Mouse (Mus musculus) kidney, adult 2 months (tissue): Measurements from ENCODE around the gene Nemp1.

Experiments
- CTCF ChIP-seq: fragments of 200-500 bp; conservative IDR thresholded peaks from 2 replicates; pipeline ENCODE4 v1.5.1; 2011; ENCODE audit warnings: low read depth, mild to moderate bottlenecking, control low read depth, low read length, moderate library complexity, mixed read lengths; ENCODE audit not compliant: insufficient read depth, insufficient read length
- POLR2A ChIP-seq: fragments of 200-500 bp; IDR thresholded peaks from one replicate; pipeline ENCODE4 v1.6.1; 2011; ENCODE audit warnings: low read depth, low read length, control low read depth

- TF ChIP-seq CTCF: no peak
- TF ChIP-seq POLR2A: no peak
Observed at GRCm38 (mm10) chr10:127619119-127619721, 47.5 kb upstream of the Nemp1 start.
